Mouse (Mus musculus) midbrain, embryonic 13.5 days (tissue): ENCODE measurements around the gene Zdhhc1. TPM values are rescaled to one million over a fixed set of nuclear protein-coding genes. Genes with fewer than 3 reads are reported as not detected.
A peak's percentile ranks its signal among the peaks of the same experiment; 100 is the strongest.

Experiments used
- ATAC-seq: fragments of 200-750 bp; cut with Nextera tagmentation; 2 replicates; pipeline ENCODE4 v1.8.0; 2017; ENCODE audit warnings: mild to moderate bottlenecking, moderate TSS enrichment, moderate library complexity
- H3K27ac ChIP-seq: fragments of 300-500 bp; sonication (generic); 2 replicates; pipeline ENCODE4 v1.5.1; 2015; ENCODE audit warnings: inconsistent platforms, mild to moderate bottlenecking, moderate library complexity
- H3K27me3 ChIP-seq: fragments of 300-500 bp; sonication (generic); 2 replicates; pipeline ENCODE4 v1.6.1; 2015; ENCODE audit warnings: mild to moderate bottlenecking, inconsistent platforms
- H3K36me3 ChIP-seq: fragments of 300-500 bp; sonication (generic); 2 replicates; pipeline ENCODE4 v1.6.1; 2015; ENCODE audit warnings: mild to moderate bottlenecking, inconsistent platforms
- H3K4me1 ChIP-seq: fragments of 300-500 bp; sonication (generic); replicated peaks from 2 replicates; pipeline ENCODE4 v1.6.1; 2015; ENCODE audit warnings: inconsistent platforms
- H3K4me2 ChIP-seq: fragments of 300-500 bp; sonication (generic); replicated peaks from 2 replicates; pipeline ENCODE4 v1.6.1; 2015; ENCODE audit warnings: moderate library complexity, mild to moderate bottlenecking, inconsistent platforms
- H3K4me3 ChIP-seq: fragments of 300-500 bp; sonication (generic); replicated peaks from 2 replicates; pipeline ENCODE4 v1.5.1; 2015; ENCODE audit warnings: mild to moderate bottlenecking, inconsistent platforms
- H3K9ac ChIP-seq: fragments of 300-500 bp; sonication (generic); replicated peaks from 2 replicates; pipeline ENCODE4 v1.6.1; 2015; ENCODE audit warnings: mild to moderate bottlenecking, inconsistent platforms
- H3K9me3 ChIP-seq: fragments of 300-500 bp; sonication (generic); 2 replicates; pipeline ENCODE4 v1.6.1; 2016; ENCODE audit warnings: mild to moderate bottlenecking, inconsistent platforms
- WGBS: fragments of 180-500 bp; shearing (Covaris S2); methylation state at CpG from one replicate; pipeline ENCODE4 v1.1.7; 2015; 5-methylcytosine and 5-hydroxymethylcytosine counted together
- polyA plus RNA-seq: library from polyadenylated mRNA; unstranded; fragments of >200 nt; fragmentation: Nextera tagmentation; extraction: Ambion mirVana; gene quantifications from 2 replicates; pipeline ENCODE4 v1.2.1, GENCODE M21; 2015

Gene Zdhhc1
- polyA plus RNA-seq, 1 experiment from 2014 or later: 31.3 TPM

DNA sequence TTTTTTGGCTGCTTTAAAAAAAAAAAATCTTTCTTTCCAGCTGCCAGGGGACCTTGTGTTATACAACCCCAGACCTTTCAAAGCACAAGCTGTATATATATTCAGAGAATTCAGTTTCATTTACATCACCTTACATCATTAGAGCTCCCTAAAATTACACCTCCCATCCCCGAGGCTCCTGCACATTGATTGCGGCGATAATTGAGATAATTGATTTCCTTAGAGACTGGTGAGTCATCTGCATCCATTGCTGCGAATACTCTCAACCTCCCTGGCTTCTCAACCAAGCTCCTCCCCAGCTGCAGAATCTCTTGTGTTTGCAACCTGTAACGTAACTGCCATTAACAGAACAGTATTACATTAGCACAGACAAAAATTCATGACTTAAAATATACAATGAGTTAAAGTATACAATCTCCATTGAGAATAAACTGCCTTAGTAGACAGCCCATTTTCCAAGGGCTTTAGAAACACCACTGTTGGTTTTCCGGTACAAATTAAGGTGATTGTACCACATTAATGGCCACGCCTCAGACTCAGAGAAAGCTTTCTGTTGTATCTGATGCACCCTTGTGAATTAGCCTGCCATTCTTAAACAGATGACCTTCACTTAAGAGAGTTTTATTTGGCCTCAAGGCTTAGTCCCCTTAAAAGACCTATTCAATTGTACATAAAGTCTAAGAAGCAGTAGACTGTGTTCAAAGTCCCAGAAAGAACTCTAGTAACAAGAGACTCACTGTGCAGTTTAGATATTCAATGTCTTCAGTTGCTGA, 64.8 kb downstream of the Zdhhc1 start:
- Histone ChIP-seq H3K4me3 (no peak overlapping the region), H3K9ac (no peak overlapping the region), H3K9me3 (no peaks in the 10 kb centered on the region), H3K36me3 (no peaks in the 10 kb centered on the region), H3K4me1 (peaks cover 24% of the 10 kb centered on the region), H3K27me3 (no peaks in the 10 kb centered on the region), H3K4me2 (no peak overlapping the region), H3K27ac (no peak overlapping the region)
- 37% methylated on average over 7 of the region's 7 CpGs for WGBS
- ATAC-seq: 0 out of 2 replicates have a peak, but pooled peaks have one; percentile 17

DNA sequence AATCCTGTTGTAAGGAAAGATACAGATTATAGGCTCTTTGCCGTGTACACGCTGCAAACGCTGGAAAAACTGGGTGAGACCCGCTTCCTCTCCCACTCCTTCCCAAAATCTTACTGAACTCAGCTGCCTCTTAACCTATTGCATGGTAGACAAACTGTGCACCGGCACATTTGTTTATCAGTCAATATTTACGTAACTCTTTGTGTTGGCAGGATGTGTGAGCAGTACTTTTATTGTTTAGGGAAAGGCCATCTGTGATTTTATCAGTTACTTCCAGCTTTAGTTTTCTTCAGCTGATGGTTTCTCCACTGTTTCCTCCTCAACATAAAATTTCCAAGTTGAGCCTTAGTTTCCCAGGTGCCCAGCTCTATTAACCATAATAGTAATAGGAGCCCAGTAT, 69.8 kb downstream of the Zdhhc1 start:
- Histone ChIP-seq H3K9me3 (no peaks in the 10 kb centered on the region), H3K4me3 (no peak overlapping the region), H3K36me3 (no peaks in the 10 kb centered on the region), H3K4me2 (no peak overlapping the region), H3K9ac (no peak overlapping the region), H3K27me3 (no peaks in the 10 kb centered on the region), H3K27ac (no peak overlapping the region), H3K4me1 (peaks cover 2% of the 10 kb centered on the region)
- 84% methylated on average over 6 of the region's 6 CpGs for WGBS
- ATAC-seq: no peak

Other genes with a start within 250 kb of the Zdhhc1 start
- gene B3gnt9, start 241.7 kb downstream of the Zdhhc1 start, polyA plus RNA-seq: 3.6 and 4.2 TPM in 2 replicates
- 12.5 and 13.4 TPM in 2 replicates for gene Tradd, start 232.3 kb downstream of the Zdhhc1 start, polyA plus RNA-seq
- 0.48 and 0.61 TPM in 2 replicates for gene Fbxl8, start 232.3 kb downstream of the Zdhhc1 start, polyA plus RNA-seq
- gene Hsf4, start 227.1 kb downstream of the Zdhhc1 start, polyA plus RNA-seq: 0.17 and 0.38 TPM in 2 replicates
- 3.1 and 4.3 TPM in 2 replicates for gene Nol3, start 220.8 kb downstream of the Zdhhc1 start, polyA plus RNA-seq
- 106 and 107 TPM in 2 replicates for gene 4931428F04Rik, start 207.0 kb downstream of the Zdhhc1 start, polyA plus RNA-seq
- 10.4 and 11.7 TPM in 2 replicates for gene Exoc3l, start 200.8 kb downstream of the Zdhhc1 start, polyA plus RNA-seq
- 51.1 and 57.5 TPM in 2 replicates for gene E2f4, start 199.2 kb downstream of the Zdhhc1 start, polyA plus RNA-seq
- 0.97 and 1.1 TPM in 2 replicates for gene Elmo3, start 191.3 kb downstream of the Zdhhc1 start, polyA plus RNA-seq
- gene Lrrc29, start 170.6 kb downstream of the Zdhhc1 start, polyA plus RNA-seq: 0.98 and 1.1 TPM in 2 replicates
- gene Tmem208, start 170.5 kb downstream of the Zdhhc1 start, polyA plus RNA-seq: 121 TPM in 2 replicates
- gene Fhod1, start 148.9 kb downstream of the Zdhhc1 start, polyA plus RNA-seq: 0.53 and 0.57 TPM in 2 replicates
- 5.4 and 5.6 TPM in 2 replicates for gene Slc9a5, start 148.1 kb downstream of the Zdhhc1 start, polyA plus RNA-seq
- gene Plekhg4, start 123.6 kb downstream of the Zdhhc1 start, polyA plus RNA-seq: 0.93 and 1.5 TPM in 2 replicates
- gene Kctd19, start 83.4 kb downstream of the Zdhhc1 start, polyA plus RNA-seq: not detected in 2 replicates
- gene Lrrc36, start 83.3 kb downstream of the Zdhhc1 start, polyA plus RNA-seq: 1.5 and 2.4 TPM in 2 replicates
- 93.1 and 111 TPM in 2 replicates for gene Tppp3, start 25.4 kb downstream of the Zdhhc1 start, polyA plus RNA-seq
- gene Hsd11b2, start 21.9 kb upstream of the Zdhhc1 start, polyA plus RNA-seq: 11.6 and 16.9 TPM in 2 replicates
- gene Atp6v0d1, start 69.1 kb upstream of the Zdhhc1 start, polyA plus RNA-seq: 177 and 182 TPM in 2 replicates
- 22.6 and 25.9 TPM in 2 replicates for gene Ripor1, start 108.4 kb upstream of the Zdhhc1 start, polyA plus RNA-seq
- gene Ctcf, start 139.7 kb upstream of the Zdhhc1 start, polyA plus RNA-seq: 135 and 136 TPM in 2 replicates
- 0.80 and 1.1 TPM in 2 replicates for gene Agrp, start 140.5 kb upstream of the Zdhhc1 start, polyA plus RNA-seq
- gene Carmil2, start 189.4 kb upstream of the Zdhhc1 start, polyA plus RNA-seq: 11.0 and 12.5 TPM in 2 replicates
- gene Acd, start 204.2 kb upstream of the Zdhhc1 start, polyA plus RNA-seq: 94.7 and 101 TPM in 2 replicates
- gene Pard6a, start 204.2 kb upstream of the Zdhhc1 start, polyA plus RNA-seq: 42.5 and 43.6 TPM in 2 replicates
- 0.13 and 0.31 TPM in 2 replicates for gene 4933405L10Rik, start 210.8 kb upstream of the Zdhhc1 start, polyA plus RNA-seq
- 14.4 and 15.9 TPM in 2 replicates for gene Enkd1, start 211.3 kb upstream of the Zdhhc1 start, polyA plus RNA-seq